Mouse (Mus musculus) neural tube, embryonic 12.5 days (tissue): ENCODE results near the gene Samhd1. TPM values are rescaled to one million over a fixed set of nuclear protein-coding genes. Genes with fewer than 3 reads are reported as not detected.

Experiments used
- ATAC-seq: fragments of 200-750 bp; cut with Nextera tagmentation; 2 replicates; pipeline ENCODE4 v1.8.0; 2017; ENCODE audit warnings: low read depth, mild to moderate bottlenecking, moderate TSS enrichment, moderate library complexity; ENCODE audit not compliant: low FRiP score
- H3K27ac ChIP-seq: fragments of 300-500 bp; sonication (generic); 2 replicates; pipeline ENCODE4 v1.5.1; 2016
- H3K27me3 ChIP-seq: fragments of 300-500 bp; sonication (generic); replicated peaks from 2 replicates; pipeline ENCODE4 v1.6.1; 2016; ENCODE audit warnings: mild to moderate bottlenecking
- H3K36me3 ChIP-seq: fragments of 300-500 bp; sonication (generic); 2 replicates; pipeline ENCODE4 v1.6.1; 2016; ENCODE audit warnings: mild to moderate bottlenecking
- H3K4me1 ChIP-seq: fragments of 300-500 bp; sonication (generic); 2 replicates; pipeline ENCODE4 v1.6.1; 2016
- H3K4me2 ChIP-seq: fragments of 300-500 bp; sonication (generic); replicated peaks from 2 replicates; pipeline ENCODE4 v1.6.1; 2016; ENCODE audit warnings: mild to moderate bottlenecking
- H3K4me3 ChIP-seq: fragments of 300-500 bp; sonication (generic); 2 replicates; pipeline ENCODE4 v1.5.1; 2016
- H3K9ac ChIP-seq: fragments of 300-500 bp; sonication (generic); 2 replicates; pipeline ENCODE4 v1.6.1; 2016; ENCODE audit warnings: mild to moderate bottlenecking
- H3K9me3 ChIP-seq: fragments of 300-500 bp; sonication (generic); 2 replicates; pipeline ENCODE4 v1.6.1; 2016; ENCODE audit warnings: mild to moderate bottlenecking
- WGBS: fragments of 180-500 bp; shearing (Covaris S2); methylation state at CpG from one replicate; pipeline ENCODE4 v1.1.7; 2016; 5-methylcytosine and 5-hydroxymethylcytosine counted together
- polyA plus RNA-seq: library from polyadenylated mRNA; unstranded; fragments of >200 nt; fragmentation: Nextera tagmentation; extraction: Ambion mirVana; gene quantifications from 2 replicates; pipeline ENCODE4 v1.2.1, GENCODE M21; 2016

Gene Samhd1
- polyA plus RNA-seq, 1 experiment from 2014 or later, result 15.9 TPM

DNA sequence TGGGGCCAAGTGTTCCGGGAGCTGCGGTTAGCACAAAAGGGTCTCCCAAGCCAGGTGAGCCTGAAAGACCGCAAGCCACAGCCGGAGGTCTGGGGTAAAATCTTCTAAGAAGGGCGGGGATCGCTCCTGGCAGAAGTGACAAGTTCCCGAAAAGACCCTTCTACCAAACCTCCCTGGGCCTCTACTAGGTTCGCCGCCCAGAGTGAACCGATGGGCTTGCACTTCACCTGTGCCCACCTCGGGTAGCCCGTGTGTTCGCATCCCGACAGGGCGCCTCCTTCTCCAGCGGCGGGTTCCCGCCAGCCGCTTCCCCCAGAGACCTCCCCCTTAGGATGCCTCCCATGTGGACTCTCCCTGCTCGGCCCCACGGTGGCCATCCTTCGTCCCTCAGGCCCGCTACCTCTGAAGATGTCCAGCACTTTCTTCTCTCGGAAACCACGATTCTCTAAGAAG lies 560 bp downstream of the Samhd1 start:
- H3K27ac ChIP-seq, result no peak overlapping the region
- peak overlapping the region; percentile 95 for H3K4me2 ChIP-seq
- no peaks in the 10 kb centered on the region for H3K9me3 ChIP-seq
- WGBS, result under 1% methylated on average over 25 of the region's 25 CpGs
- peak; percentile 78; the same call in 1 of the 2 replicates for ATAC-seq
- no peaks in the 10 kb centered on the region for H3K4me1 ChIP-seq
- H3K9ac ChIP-seq, result peak overlapping the region; percentile 65
- H3K27me3 ChIP-seq, result no peaks in the 10 kb centered on the region
- no peaks in the 10 kb centered on the region for H3K36me3 ChIP-seq
- H3K4me3 ChIP-seq, result peak overlapping the region; percentile 65

DNA sequence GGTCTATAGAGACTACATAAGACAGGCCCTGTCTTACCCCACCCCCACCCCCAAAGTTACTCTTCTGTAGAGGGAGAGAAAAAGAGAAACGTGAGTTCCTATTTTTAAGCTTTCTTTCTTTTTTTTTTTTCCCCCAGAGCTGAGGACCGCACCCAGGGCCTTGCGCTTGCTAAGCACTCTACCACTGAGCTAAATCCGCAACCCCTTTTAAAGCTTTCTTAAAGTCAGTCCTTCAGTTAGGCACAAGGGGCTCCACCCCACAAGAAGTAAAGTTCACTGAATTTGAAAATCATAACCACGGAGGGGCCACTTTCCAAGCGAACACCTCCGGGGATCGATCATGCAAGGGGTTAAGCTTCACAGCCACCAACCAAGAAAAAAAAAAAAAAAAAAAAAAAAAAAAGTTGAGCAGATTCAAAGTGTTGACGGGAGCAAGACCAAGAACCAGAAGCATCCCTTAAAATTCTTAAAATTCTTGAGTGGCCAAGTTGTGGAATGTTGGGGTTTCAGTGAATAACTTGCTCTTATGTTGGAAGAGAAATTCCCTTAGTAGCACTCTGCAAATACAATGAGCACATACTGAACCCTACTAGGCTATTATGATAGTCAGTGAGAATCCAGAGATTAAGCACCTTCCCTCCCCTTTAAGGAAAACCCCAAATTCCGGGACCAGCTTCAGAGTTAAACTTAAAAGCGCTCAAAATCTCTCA lies 1.1 kb downstream of the Samhd1 start:
- H3K27ac ChIP-seq, result no peak overlapping the region
- WGBS, result 22% methylated on average over 11 of the region's 11 CpGs
- no peak for ATAC-seq
- H3K4me3 ChIP-seq, result peak overlapping the region; percentile 65
- H3K9ac ChIP-seq, result peak overlapping the region; percentile 65
- no peaks in the 10 kb centered on the region for H3K36me3 ChIP-seq
- H3K4me2 ChIP-seq, result peak overlapping the region; percentile 95
- no peaks in the 10 kb centered on the region for H3K27me3 ChIP-seq
- H3K4me1 ChIP-seq, result no peaks in the 10 kb centered on the region
- H3K9me3 ChIP-seq, result no peaks in the 10 kb centered on the region

DNA sequence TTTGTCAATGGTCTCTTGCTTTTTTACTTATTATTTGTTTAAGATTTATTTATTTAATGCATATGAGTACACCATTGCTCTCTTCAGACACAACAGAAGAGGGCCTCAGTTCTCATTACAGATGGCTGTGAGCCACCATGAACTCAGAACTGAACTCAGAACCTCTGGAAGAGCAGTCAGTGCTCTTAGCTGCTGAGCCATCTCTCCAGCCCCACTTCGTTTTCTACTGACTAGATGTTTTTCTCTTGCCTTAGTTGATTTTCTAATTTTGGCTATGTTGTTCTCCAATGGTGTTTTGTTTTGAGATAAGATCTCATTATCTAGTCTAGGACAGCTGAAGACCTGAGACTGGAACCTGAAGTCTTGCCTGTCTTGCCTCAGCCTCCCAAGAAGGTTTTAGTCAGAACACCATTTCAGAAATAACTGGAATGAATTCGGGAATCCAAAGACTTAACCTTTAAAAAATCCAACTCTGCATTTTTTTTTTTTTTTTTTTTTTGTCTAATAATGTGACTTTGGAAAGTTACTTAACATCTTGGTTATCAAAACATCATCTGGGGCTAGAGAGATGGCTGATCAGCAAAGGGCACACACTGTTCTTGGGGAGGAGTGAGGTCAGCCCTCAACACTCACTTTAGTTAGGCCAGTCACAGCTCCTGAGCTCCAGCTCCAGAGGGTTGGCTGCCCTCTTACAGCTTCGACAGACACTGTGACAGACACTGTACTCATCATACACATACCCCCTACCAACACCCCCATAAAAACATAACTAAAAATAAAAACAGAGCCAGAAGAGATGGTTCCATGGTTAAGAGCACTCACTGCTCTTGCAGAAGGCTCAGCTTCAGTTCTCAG lies 2.2 kb downstream of the Samhd1 start:
- H3K9ac ChIP-seq, result no peak overlapping the region
- H3K9me3 ChIP-seq, result no peaks in the 10 kb centered on the region
- no peaks in the 10 kb centered on the region for H3K4me1 ChIP-seq
- ATAC-seq, result no peak
- no peaks in the 10 kb centered on the region for H3K36me3 ChIP-seq
- no peak overlapping the region for H3K27ac ChIP-seq
- H3K4me2 ChIP-seq, result no peak overlapping the region
- no peak overlapping the region for H3K4me3 ChIP-seq
- no peaks in the 10 kb centered on the region for H3K27me3 ChIP-seq
- 89% methylated on average over 3 of the region's 3 CpGs for WGBS

DNA sequence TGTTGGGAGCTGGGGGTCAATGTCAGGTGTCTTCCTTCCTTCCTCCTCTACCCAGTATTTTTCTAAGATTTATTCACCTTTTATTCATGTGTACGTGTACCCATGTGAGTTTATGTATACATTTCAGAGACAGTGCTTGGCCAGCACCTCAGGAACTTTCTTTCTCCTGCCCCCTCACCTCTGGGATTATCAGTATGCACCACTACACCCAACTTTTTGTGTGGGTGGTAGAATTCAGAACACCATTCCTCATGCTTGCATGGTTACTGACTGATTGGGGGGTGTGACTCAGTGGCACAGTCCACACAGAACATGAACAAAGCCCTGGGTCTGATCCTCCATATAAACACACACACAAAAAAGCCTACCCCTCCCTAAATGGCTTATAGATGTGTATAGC lies 3.0 kb downstream of the Samhd1 start:
- no peaks in the 10 kb centered on the region for H3K27me3 ChIP-seq
- no peak for ATAC-seq
- H3K9me3 ChIP-seq, result no peaks in the 10 kb centered on the region
- no peak overlapping the region for H3K9ac ChIP-seq
- no peaks in the 10 kb centered on the region for H3K4me1 ChIP-seq
- no peaks in the 10 kb centered on the region; the same call in 1 of the 2 replicates for H3K36me3 ChIP-seq
- no peak overlapping the region for H3K4me2 ChIP-seq
- no peak overlapping the region for H3K4me3 ChIP-seq
- 94% methylated on average over 1 of the region's 1 CpGs for WGBS
- no peak overlapping the region for H3K27ac ChIP-seq

DNA sequence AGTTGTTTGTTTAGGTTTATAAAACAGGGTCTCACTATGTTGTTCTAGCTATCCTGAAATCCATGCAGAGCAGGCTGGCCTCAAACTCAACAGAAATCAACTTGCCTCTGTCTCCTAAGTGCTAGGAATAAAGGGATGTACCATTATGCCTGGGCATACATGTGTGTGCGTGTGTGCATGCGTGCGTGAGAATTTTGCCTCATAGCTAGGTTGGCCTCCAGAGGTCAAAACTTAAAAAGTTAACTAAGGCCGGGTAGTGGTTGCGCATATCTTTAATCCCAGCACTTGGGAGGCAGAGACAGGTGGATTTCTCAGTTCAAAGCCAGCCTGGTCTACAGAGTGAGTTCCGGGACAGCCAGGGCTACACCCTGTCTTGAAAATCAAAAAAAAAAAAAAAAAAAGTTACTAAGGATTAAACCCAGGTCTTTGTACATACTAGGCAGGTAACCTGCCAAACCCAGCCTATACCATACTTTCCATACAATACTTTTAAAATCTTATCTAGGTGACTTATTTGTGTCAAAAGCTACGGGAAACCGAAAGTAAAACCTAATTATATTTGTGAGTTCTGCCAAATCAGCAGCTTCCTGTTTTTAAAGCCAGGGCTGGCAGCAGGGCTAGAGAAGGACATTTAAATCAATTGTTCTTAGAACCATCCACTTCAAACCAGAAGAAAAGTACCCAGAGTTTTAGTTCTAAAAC lies 4.1 kb downstream of the Samhd1 start:
- H3K36me3 ChIP-seq, result no peaks in the 10 kb centered on the region; the same call in 1 of the 2 replicates
- H3K4me3 ChIP-seq, result no peak overlapping the region
- no peak overlapping the region for H3K27ac ChIP-seq
- ATAC-seq, result no peak
- H3K4me1 ChIP-seq, result no peaks in the 10 kb centered on the region
- no peak overlapping the region for H3K9ac ChIP-seq
- H3K4me2 ChIP-seq, result no peak overlapping the region
- WGBS, result 92% methylated on average over 8 of the region's 8 CpGs
- H3K27me3 ChIP-seq, result no peaks in the 10 kb centered on the region
- H3K9me3 ChIP-seq, result no peaks in the 10 kb centered on the region

DNA sequence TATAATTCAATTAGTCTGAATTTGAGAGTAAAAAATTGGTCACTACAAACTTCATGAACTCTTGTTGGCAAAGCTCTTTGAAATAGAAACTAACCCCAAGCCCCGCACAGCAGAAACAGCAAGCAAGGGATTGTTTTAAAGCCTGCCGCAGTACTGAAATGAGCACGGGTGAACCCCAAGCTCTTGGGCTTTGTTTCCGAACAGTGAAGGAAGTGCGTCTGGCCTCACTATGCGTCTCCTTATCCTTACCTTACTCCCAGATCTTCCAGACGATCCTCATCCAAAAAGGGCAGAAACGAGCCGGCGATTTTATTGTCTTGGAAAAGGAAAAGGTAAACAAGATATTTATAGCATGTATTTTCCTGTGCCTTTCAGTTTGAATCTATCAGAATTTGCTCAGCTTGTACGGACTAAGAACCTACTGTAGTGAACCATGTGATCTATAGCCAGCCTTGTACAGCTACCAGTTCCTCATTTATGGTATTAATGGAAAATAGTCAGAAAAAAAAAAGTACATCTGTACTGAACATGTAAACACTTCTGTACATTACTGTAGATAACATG lies 5.4 kb downstream of the Samhd1 start:
- Histone ChIP-seq H3K9ac (no peak overlapping the region), H3K4me3 (no peak overlapping the region), H3K4me2 (no peak overlapping the region), H3K27me3 (no peaks in the 10 kb centered on the region), H3K9me3 (no peaks in the 10 kb centered on the region), H3K4me1 (no peaks in the 10 kb centered on the region), H3K27ac (no peak overlapping the region), H3K36me3 (no peaks in the 10 kb centered on the region; the same call in 1 of the 2 replicates)
- WGBS, result 85% methylated on average over 11 of the region's 11 CpGs
- no peak for ATAC-seq

DNA sequence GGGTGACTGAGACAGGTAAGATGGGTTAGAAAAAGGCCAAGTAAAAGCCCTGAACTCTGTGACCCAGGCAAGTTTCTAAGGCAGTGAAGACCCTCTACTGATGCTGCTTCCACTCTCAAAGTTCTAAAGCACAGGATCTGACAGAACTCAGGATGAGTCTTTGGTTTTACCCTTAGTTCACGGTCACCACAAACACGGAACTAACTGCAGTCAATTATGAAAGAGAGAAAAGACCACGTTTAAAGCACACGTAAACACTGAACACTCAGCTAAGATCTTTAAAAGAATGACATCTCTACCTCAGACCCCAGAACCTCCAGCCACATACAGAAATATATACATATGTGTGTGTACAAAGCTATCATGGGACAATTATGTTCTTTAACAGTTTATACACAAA lies 6.0 kb downstream of the Samhd1 start:
- Histone ChIP-seq H3K9me3 (no peaks in the 10 kb centered on the region), H3K4me1 (no peaks in the 10 kb centered on the region), H3K27ac (no peak overlapping the region), H3K27me3 (no peaks in the 10 kb centered on the region), H3K36me3 (no peaks in the 10 kb centered on the region; the same call in 1 of the 2 replicates), H3K4me2 (no peak overlapping the region), H3K4me3 (no peak overlapping the region), H3K9ac (no peak overlapping the region)
- WGBS, result 96% methylated on average over 4 of the region's 4 CpGs
- ATAC-seq, result no peak

DNA sequence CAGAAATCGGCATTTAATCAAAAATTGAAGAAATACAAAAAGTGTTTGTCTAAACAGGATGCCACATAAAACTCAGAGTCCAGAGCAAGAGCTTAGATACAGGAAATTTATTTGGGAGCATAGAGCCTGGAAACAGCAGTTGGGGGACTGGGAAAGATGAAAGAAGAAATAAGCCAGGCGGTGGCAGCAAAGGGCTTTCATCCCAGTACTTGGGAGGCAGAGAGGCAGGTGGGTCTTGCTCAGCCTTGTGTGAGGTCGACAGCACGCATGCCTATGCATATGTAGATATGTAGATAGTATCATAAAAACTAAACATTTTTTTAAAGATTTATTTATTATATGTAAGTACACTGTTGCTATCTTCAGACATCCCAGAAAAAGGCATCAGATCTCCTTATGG lies 7.0 kb downstream of the Samhd1 start:
- H3K4me3 ChIP-seq, result no peak overlapping the region
- H3K27ac ChIP-seq, result no peak overlapping the region
- ATAC-seq, result no peak
- H3K36me3 ChIP-seq, result no peaks in the 10 kb centered on the region; the same call in 1 of the 2 replicates
- H3K27me3 ChIP-seq, result no peaks in the 10 kb centered on the region
- no peak overlapping the region for H3K9ac ChIP-seq
- H3K4me1 ChIP-seq, result no peaks in the 10 kb centered on the region
- 72% methylated on average over 4 of the region's 4 CpGs for WGBS
- no peaks in the 10 kb centered on the region for H3K9me3 ChIP-seq
- H3K4me2 ChIP-seq, result no peak overlapping the region

DNA sequence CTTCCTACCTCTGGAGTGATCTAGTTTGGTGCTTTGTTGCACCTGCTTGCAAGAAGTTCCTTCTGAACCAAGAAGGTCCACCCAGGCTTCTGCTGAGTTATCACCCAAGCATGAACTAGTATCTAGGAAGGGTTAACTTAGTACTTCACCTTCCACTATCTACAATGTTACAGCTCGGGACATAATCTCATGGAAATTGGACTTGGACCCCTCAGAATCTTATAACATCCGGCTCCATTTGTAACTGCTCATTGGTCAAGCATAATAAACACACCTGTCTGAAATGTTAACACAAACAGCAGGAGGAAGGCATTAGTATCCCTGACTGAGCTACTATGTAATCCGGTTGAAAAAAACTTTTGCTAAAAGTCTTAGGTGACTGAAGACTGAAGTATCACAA lies 7.7 kb downstream of the Samhd1 start:
- no peaks in the 10 kb centered on the region for H3K27me3 ChIP-seq
- 92% methylated on average over 3 of the region's 3 CpGs for WGBS
- no peaks in the 10 kb centered on the region for H3K9me3 ChIP-seq
- H3K27ac ChIP-seq, result no peak overlapping the region
- H3K4me2 ChIP-seq, result no peak overlapping the region
- no peaks in the 10 kb centered on the region; the same call in 1 of the 2 replicates for H3K36me3 ChIP-seq
- no peaks in the 10 kb centered on the region for H3K4me1 ChIP-seq
- H3K4me3 ChIP-seq, result no peak overlapping the region
- no peak for ATAC-seq
- no peak overlapping the region for H3K9ac ChIP-seq

DNA sequence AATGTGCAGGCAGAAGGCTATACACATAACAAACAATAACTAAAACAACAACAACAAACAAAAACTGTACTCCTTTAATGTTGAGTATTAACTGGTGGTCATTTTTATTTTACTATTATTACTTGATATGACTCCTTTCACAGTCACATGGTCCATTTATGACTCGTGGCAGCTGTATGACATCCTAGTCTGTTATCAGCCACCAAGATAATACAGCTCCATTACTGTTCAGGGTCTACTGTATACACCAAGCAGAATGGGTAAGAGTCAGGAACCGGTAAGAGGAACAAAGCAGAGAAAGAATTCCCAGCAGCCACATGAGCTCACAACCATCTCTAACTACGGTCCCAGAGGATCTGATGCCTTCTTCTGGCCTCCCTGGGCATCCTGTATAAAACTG lies 9.8 kb downstream of the Samhd1 start:
- Histone ChIP-seq H3K4me2 (no peak overlapping the region), H3K27ac (no peak overlapping the region), H3K9ac (no peak overlapping the region), H3K36me3 (no peaks in the 10 kb centered on the region; the same call in 1 of the 2 replicates), H3K9me3 (no peaks in the 10 kb centered on the region), H3K27me3 (no peaks in the 10 kb centered on the region), H3K4me3 (no peak overlapping the region), H3K4me1 (no peaks in the 10 kb centered on the region)
- 86% methylated on average over 3 of the region's 3 CpGs for whole genome bisulfite sequencing
- no peak for ATAC-seq

DNA sequence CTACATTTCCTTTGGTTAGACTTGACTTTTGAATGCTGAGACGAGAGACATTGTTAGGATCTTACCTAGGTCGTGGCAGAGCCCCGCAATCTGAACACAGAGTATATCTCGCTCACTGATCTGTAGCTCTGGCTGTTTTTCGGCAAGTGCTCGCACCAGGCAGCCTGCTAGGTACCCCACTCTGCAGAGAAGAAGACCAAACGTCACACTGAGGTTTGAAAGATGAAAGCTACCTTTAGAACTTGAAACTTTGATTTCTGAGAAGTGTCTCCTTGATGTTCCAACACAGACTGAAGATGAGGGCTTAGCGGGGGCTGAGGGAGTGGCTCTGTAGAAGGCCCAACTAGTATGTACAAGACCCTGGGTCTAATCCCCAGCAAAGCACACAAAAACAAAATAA lies 13.3 kb downstream of the Samhd1 start:
- Histone ChIP-seq H3K4me1 (no peaks in the 10 kb centered on the region), H3K9ac (no peak overlapping the region), H3K4me3 (no peak overlapping the region), H3K9me3 (no peaks in the 10 kb centered on the region), H3K27me3 (no peaks in the 10 kb centered on the region), H3K27ac (no peak overlapping the region), H3K36me3 (peaks cover 4% of the 10 kb centered on the region; the same call in 1 of the 2 replicates), H3K4me2 (no peak overlapping the region)
- no peak for ATAC-seq
- WGBS, result 94% methylated on average over 8 of the region's 8 CpGs

DNA sequence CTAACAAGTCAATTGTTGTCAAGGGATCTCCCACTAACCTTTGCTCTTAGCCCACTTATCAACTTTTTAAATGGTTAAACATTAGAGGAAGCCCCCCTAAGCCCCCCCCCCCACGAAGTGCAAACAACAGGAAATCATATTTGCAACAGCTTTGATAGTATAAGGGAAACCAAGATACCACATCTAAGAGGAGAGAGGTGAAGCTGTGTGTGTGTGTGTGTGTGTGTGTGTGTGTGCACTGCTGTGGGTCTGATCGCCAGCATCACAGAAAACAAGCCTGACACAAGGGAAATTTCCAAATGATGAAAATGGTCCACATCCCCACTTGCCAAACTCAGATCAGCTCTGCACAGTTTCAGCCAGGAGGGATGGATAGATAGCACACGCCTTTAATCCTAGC lies 16.0 kb downstream of the Samhd1 start:
- no peak for ATAC-seq
- H3K4me2 ChIP-seq, result no peak overlapping the region
- no peak overlapping the region for H3K4me3 ChIP-seq
- no peak overlapping the region for H3K27ac ChIP-seq
- peaks cover 8% of the 10 kb centered on the region for H3K36me3 ChIP-seq
- no peaks in the 10 kb centered on the region for H3K9me3 ChIP-seq
- H3K27me3 ChIP-seq, result no peaks in the 10 kb centered on the region
- WGBS, result 80% methylated on average over 3 of the region's 3 CpGs
- no peak overlapping the region for H3K9ac ChIP-seq
- H3K4me1 ChIP-seq, result no peaks in the 10 kb centered on the region
